Mouse (Mus musculus) hindbrain, embryonic 12.5 days (tissue): ENCODE results near the gene Col8a1. TPM values are rescaled to one million over a fixed set of nuclear protein-coding genes. Genes with fewer than 3 reads are reported as not detected.
A peak's percentile ranks its signal among the peaks of the same experiment; 100 is the strongest.

Experiments
- ATAC-seq: fragments of 200-750 bp; cut with Nextera tagmentation; 2 replicates; pipeline ENCODE4 v1.8.0; 2017; ENCODE audit warnings: moderate TSS enrichment; ENCODE audit not compliant: low FRiP score
- H3K27ac ChIP-seq: fragments of 300-500 bp; sonication (generic); 2 replicates; pipeline ENCODE4 v1.5.1; 2016; ENCODE audit warnings: mild to moderate bottlenecking
- H3K27me3 ChIP-seq: fragments of 300-500 bp; sonication (generic); 2 replicates; pipeline ENCODE4 v1.6.1; 2016; ENCODE audit warnings: mild to moderate bottlenecking
- H3K36me3 ChIP-seq: fragments of 300-500 bp; sonication (generic); 2 replicates; pipeline ENCODE4 v1.6.1; 2016; ENCODE audit warnings: mild to moderate bottlenecking
- H3K4me1 ChIP-seq: fragments of 300-500 bp; sonication (generic); 2 replicates; pipeline ENCODE4 v1.6.1; 2016
- H3K4me2 ChIP-seq: fragments of 300-500 bp; sonication (generic); replicated peaks from 2 replicates; pipeline ENCODE4 v1.6.1; 2016; ENCODE audit warnings: mild to moderate bottlenecking
- H3K4me3 ChIP-seq: fragments of 300-500 bp; sonication (generic); 2 replicates; pipeline ENCODE4 v1.5.1; 2016; ENCODE audit warnings: mild to moderate bottlenecking
- H3K9ac ChIP-seq: fragments of 300-500 bp; sonication (generic); 2 replicates; pipeline ENCODE4 v1.6.1; 2016; ENCODE audit warnings: mild to moderate bottlenecking, moderate library complexity
- H3K9me3 ChIP-seq: fragments of 300-500 bp; sonication (generic); replicated peaks from 2 replicates; pipeline ENCODE4 v1.6.1; 2016; ENCODE audit warnings: mild to moderate bottlenecking
- WGBS: fragments of 180-500 bp; shearing (Covaris S2); methylation state at CpG from one replicate; pipeline ENCODE4 v1.1.7; 2016; 5-methylcytosine and 5-hydroxymethylcytosine counted together
- polyA plus RNA-seq: library from polyadenylated mRNA; unstranded; fragments of >200 nt; fragmentation: Nextera tagmentation; extraction: Ambion mirVana; gene quantifications from 2 replicates; pipeline ENCODE4 v1.2.1, GENCODE M21; 2016

Gene Col8a1
- polyA plus RNA-seq, result 10.8 and 12.2 TPM in 2 replicates

DNA sequence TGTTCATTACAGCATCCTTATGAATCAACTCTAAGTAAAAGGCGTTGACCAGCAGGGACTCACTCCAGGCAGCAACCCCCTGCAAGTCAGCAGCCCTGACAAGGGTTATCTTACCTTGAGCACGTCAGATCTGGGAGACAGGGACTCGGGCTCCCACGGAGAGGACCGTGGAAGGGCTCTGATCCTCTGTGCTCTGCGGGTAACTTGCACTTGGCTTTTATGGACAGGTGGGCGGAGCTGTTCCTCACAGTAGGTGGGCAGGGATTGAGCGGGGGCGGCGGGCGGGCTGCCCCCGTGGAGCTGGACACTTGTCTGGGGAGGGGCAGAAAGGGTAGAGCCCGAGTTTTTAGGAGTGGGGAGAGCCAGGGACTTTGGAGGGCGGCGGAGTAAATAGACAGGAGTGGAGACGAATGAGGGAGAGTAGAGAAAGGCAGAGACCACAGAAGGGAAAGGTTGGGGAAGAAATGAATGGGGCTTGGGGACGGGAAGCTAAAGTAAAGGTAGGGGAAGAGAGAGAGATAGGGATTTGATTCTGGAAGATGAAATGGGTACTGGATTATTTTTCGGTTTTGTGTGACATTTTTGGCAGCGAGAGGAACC, at the start of gene Col8a1:
Col8a1 (minus strand) TSS at position 212 of the 600 bp plus-strand sequence.
- H3K36me3 ChIP-seq, result no peaks in the 10 kb centered on the region
- peak within 1 kb of the TSS; percentile 52 for H3K9ac ChIP-seq
- H3K27me3 ChIP-seq, result peaks cover 8% of the 10 kb centered on the region; the same call in 1 of the 2 replicates
- peak within 1 kb of the TSS; percentile 74 for H3K4me2 ChIP-seq
- ATAC-seq, result 0 out of 2 replicates have a peak, but pooled peaks have one; percentile 39
- WGBS, result 5% methylated on average over 19 of the region's 19 CpGs
- H3K4me3 ChIP-seq, result peak within 1 kb of the TSS; percentile 40
- no peaks in the 10 kb centered on the region for H3K9me3 ChIP-seq
- H3K27ac ChIP-seq, result no peak within 1 kb of the TSS
- H3K4me1 ChIP-seq, result peaks cover 11% of the 10 kb centered on the region

DNA sequence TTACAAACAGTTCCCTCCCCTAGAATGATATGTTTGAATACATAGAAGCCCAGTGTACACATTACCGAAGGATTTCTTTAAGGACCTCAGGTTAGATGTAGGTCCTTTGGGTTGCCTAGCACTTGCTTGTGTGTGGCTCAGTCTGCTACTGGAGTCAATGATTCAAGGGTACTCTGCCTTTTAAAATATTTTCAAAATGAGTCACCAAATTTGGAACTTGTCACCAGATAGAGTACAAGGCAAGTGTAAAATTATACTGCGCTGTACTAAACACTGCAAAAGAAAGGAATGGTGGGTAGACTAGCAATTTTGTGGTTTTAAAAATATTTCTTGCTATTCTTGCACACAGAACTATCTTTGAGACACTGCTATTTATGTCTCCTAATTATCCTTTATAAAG, 47.3 kb upstream of the Col8a1 start:
- Histone ChIP-seq H3K9ac (no peak overlapping the region), H3K4me1 (no peaks in the 10 kb centered on the region), H3K4me2 (no peak overlapping the region), H3K36me3 (no peaks in the 10 kb centered on the region), H3K27me3 (no peaks in the 10 kb centered on the region), H3K4me3 (no peak overlapping the region), H3K27ac (no peak overlapping the region), H3K9me3 (no peaks in the 10 kb centered on the region)
- 99% methylated on average over 2 of the region's 2 CpGs for WGBS
- no peak for ATAC-seq

DNA sequence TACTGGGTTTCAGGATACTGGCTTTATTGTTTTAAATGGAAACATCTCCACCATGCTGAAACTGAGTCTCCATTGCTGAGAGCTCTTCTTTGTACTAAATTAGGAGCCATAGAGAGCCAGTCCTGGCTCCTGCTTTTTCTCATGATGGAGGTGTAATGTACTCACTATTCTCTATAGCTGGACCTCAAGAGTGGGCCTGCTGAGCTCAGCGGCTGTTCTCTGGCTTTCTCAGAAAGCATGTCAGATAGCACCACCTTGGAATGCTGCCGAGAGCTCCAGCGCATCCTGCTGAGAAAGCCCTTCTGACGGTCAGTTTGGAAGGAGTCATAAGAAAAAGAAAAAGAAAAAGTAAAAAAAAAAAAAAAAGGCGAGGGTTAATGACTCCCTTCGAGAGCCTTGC, 41.8 kb upstream of the Col8a1 start:
- Histone ChIP-seq H3K4me3 (no peak overlapping the region), H3K9ac (no peak overlapping the region), H3K9me3 (no peaks in the 10 kb centered on the region), H3K27ac (no peak overlapping the region), H3K27me3 (no peaks in the 10 kb centered on the region), H3K4me1 (no peaks in the 10 kb centered on the region), H3K36me3 (no peaks in the 10 kb centered on the region), H3K4me2 (no peak overlapping the region)
- ATAC-seq, result no peak
- 55% methylated on average over 6 of the region's 6 CpGs for WGBS

DNA sequence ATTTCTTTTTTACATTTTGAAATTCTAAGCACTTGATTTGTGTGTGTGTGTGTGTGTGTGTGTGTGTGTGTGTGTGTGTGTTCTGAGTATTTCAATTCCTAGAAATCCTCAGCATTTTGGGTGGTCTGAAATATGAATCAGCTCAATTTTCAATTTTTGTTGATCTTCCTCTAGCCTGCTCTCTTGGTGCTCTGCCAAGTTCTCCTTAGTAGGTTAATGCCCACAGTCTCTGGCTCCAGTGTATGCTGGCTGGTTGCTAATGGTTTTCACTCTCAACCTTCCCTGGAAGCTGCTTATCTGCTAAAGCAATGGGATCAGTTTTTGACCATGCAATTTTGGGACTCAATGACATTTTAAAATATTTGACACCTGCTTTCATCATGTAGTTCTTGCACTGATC, 24.5 kb upstream of the Col8a1 start:
- no peak overlapping the region for H3K9ac ChIP-seq
- H3K27ac ChIP-seq, result no peak overlapping the region
- no peaks in the 10 kb centered on the region for H3K4me1 ChIP-seq
- H3K9me3 ChIP-seq, result no peaks in the 10 kb centered on the region
- H3K27me3 ChIP-seq, result no peaks in the 10 kb centered on the region
- no peak for ATAC-seq
- H3K4me2 ChIP-seq, result no peak overlapping the region
- H3K36me3 ChIP-seq, result no peaks in the 10 kb centered on the region
- no peak overlapping the region for H3K4me3 ChIP-seq

DNA sequence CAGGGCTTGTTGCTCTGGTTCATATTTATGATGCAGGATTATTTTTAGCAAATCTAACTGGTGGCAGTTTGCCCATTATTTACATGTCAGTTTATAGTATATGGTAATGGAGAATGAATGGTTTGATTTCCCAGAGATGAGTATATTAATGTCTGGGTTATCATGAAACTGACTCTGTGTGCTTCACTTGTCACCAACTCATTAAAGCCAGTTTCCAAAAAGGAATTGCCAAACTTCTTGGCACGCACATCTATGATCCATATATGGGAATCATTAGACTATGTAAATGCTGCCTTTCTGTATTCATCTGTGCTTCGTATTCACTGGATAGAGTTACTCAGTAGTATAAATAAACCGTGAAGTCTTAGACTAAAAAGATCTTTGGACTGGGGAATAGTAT, 11.1 kb upstream of the Col8a1 start:
- H3K27me3 ChIP-seq, result no peaks in the 10 kb centered on the region
- 77% methylated on average over 3 of the region's 3 CpGs for WGBS
- ATAC-seq, result no peak
- no peak overlapping the region for H3K4me2 ChIP-seq
- H3K4me1 ChIP-seq, result no peaks in the 10 kb centered on the region
- no peak overlapping the region for H3K27ac ChIP-seq
- H3K4me3 ChIP-seq, result no peak overlapping the region
- no peaks in the 10 kb centered on the region for H3K9me3 ChIP-seq
- H3K36me3 ChIP-seq, result no peaks in the 10 kb centered on the region
- H3K9ac ChIP-seq, result no peak overlapping the region

DNA sequence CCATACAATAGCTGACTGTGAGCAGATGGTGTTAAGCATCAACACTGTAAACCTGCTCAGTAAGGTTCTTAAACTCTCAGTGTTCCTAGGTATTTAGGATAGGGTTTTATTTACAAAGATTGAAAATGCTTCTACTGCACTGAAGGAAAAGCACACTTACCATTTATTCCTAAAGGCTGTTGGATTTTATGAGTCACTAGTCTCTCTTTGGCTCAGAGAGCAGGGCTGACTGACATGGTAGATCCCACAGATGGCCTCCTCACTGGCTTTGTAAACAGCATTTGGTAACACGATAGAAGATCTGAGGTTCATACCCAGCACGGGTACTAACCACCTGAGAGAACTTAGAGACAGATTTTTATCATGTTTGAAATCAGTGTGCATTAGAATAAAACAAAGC, 5.3 kb upstream of the Col8a1 start:
- Histone ChIP-seq H3K27ac (no peak overlapping the region), H3K27me3 (no peaks in the 10 kb centered on the region), H3K4me3 (no peak overlapping the region), H3K4me1 (peaks cover 6% of the 10 kb centered on the region), H3K9ac (no peak overlapping the region), H3K4me2 (no peak overlapping the region), H3K9me3 (no peaks in the 10 kb centered on the region), H3K36me3 (no peaks in the 10 kb centered on the region)
- ATAC-seq, result no peak
- WGBS, result 70% methylated on average over 2 of the region's 2 CpGs

DNA sequence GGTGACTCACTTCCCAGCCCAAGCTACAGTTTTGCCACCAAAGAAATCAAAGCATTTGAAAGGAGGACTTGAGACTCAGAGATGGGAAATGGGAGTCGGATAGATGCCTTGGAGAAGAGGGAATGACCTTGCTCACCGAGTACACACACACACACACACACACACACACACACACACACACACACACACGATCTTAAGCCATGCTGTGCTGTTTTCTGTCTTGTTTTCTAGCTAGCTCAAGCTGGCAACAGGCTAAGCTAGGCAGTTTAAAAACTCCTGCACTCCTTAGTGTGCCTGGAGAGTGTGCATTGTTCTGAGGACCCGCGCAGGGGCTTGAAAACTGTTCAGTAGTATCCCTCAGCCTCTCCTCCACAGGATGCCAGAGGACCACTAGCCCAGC, 1.2 kb upstream of the Col8a1 start:
- Histone ChIP-seq H3K9me3 (no peaks in the 10 kb centered on the region), H3K27ac (no peak overlapping the region), H3K4me3 (no peak overlapping the region), H3K4me1 (peaks cover 11% of the 10 kb centered on the region), H3K27me3 (peaks cover 8% of the 10 kb centered on the region; the same call in 1 of the 2 replicates), H3K9ac (no peak overlapping the region), H3K4me2 (peak overlapping the region; percentile 74), H3K36me3 (no peaks in the 10 kb centered on the region)
- WGBS, result 49% methylated on average over 5 of the region's 5 CpGs
- no peak for ATAC-seq

DNA sequence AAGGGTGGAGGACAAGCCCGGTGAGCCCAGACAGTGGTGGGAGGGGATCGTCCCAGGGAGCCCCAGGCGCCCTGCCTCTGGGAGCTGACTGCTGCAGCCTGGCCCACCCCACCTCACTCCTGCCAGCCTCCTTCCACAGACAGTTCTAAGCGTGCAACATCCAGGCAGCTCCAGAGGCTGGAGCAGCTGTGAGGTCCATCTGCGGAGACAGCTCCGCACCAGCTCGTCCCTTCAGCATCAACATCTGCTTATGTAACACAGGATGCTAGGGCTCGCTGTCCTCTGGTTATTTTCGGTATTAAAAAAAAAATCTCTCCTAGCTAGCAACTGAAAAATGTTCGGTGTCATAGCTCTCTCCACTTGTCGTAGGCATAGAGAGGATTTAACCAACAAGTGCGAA, 704 bp upstream of the Col8a1 start:
- H3K4me1 ChIP-seq, result peaks cover 11% of the 10 kb centered on the region
- peaks cover 8% of the 10 kb centered on the region; the same call in 1 of the 2 replicates for H3K27me3 ChIP-seq
- H3K4me3 ChIP-seq, result peak overlapping the region; percentile 40
- peak overlapping the region; percentile 74 for H3K4me2 ChIP-seq
- H3K36me3 ChIP-seq, result no peaks in the 10 kb centered on the region
- ATAC-seq, result peak; percentile 75
- H3K9me3 ChIP-seq, result no peaks in the 10 kb centered on the region
- peak overlapping the region; percentile 52 for H3K9ac ChIP-seq
- no peak overlapping the region for H3K27ac ChIP-seq
- WGBS, result 24% methylated on average over 12 of the region's 12 CpGs

DNA sequence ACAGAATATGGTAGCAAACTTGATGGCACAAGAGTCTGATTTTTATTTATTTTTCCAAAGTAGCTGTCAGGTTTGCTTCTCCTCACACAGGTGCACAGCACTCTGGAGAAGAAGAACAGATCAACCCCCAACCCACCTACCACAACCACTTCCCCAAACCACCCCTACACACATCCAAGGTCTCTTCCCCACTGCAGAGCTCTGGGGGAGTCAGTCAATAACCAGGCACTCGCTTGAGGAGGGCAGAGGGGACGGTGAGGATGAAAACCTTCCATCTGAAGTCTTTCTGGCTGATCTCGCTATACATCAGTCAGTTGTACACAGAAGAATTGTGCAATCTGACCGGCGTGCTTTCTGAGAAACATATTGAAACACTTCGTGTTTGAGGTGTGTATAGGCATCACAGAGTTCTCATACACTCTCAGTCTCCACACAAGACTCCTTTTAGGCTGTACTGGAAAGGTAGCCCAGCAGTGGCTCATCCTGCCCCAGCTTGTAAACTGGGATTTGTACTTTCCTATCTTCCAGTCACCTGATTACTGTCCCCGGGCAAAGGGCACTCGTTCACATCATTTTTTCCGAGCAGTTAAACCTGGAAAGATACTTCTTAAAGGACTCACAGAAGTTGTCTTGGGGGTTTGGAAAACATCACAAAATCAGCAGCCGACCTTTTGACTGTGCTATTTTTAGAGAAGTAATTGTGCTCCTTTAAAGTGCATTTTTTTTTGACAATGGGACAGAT, 827 bp downstream of the Col8a1 start:
- H3K36me3 ChIP-seq, result no peaks in the 10 kb centered on the region
- H3K9me3 ChIP-seq, result no peaks in the 10 kb centered on the region
- WGBS, result 60% methylated on average over 10 of the region's 10 CpGs
- no peak overlapping the region for H3K9ac ChIP-seq
- peaks cover 8% of the 10 kb centered on the region; the same call in 1 of the 2 replicates for H3K27me3 ChIP-seq
- H3K27ac ChIP-seq, result no peak overlapping the region
- H3K4me3 ChIP-seq, result no peak overlapping the region
- 0 out of 2 replicates have a peak overlapping the region, but pooled peaks have one; percentile 74 for H3K4me2 ChIP-seq
- no peak for ATAC-seq
- peaks cover 11% of the 10 kb centered on the region for H3K4me1 ChIP-seq

DNA sequence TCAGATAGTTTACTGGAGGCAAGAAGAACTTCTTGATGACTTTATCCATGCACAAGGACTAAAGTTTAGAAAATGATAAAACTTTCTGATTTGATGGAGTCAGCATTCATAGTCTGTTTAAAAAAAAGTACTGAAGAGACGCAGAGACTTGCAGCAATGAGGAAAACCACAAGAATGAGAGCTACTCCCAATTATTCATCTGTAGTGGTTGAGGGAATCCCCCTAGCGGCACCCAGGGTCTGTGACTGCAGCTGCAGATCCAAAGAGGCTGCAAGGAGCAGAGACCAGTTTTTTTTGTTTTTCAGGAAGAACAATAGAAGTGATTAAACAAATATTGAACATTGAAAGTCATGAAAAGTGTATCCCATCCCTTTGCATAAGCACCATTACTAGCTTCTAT, 4.0 kb downstream of the Col8a1 start:
- ATAC-seq, result no peak
- H3K36me3 ChIP-seq, result no peaks in the 10 kb centered on the region
- peaks cover 8% of the 10 kb centered on the region; the same call in 1 of the 2 replicates for H3K27me3 ChIP-seq
- H3K9ac ChIP-seq, result no peak overlapping the region
- H3K27ac ChIP-seq, result no peak overlapping the region
- H3K4me1 ChIP-seq, result peaks cover 9% of the 10 kb centered on the region
- no peak overlapping the region for H3K4me2 ChIP-seq
- H3K9me3 ChIP-seq, result no peaks in the 10 kb centered on the region
- no peak overlapping the region for H3K4me3 ChIP-seq
- 55% methylated on average over 2 of the region's 2 CpGs for WGBS

DNA sequence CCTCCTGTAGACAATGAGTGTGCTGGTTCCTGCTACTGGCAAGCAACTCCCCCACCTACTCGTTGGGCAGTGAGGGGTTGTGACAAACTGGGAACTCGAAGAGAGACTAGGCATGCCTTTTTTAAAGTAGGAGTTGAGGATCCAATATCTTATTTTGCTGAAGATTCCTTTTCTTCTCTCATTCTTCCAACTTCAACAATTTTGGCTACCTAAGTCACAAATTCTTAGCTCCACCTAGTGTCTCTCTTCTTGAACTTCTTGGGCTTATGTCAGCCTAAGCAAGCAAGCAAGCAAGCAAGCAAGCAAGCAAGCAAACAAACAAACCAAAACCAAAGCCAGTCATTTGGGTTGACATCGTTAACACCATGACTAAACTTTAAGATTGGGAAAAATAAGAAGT, 6.4 kb downstream of the Col8a1 start:
- no peaks in the 10 kb centered on the region for H3K27me3 ChIP-seq
- no peak overlapping the region for H3K4me2 ChIP-seq
- no peak overlapping the region for H3K27ac ChIP-seq
- H3K36me3 ChIP-seq, result no peaks in the 10 kb centered on the region
- no peak overlapping the region for H3K9ac ChIP-seq
- H3K4me3 ChIP-seq, result no peak overlapping the region
- 73% methylated on average over 3 of the region's 3 CpGs for WGBS
- no peak for ATAC-seq
- H3K9me3 ChIP-seq, result no peaks in the 10 kb centered on the region
- no peaks in the 10 kb centered on the region for H3K4me1 ChIP-seq

DNA sequence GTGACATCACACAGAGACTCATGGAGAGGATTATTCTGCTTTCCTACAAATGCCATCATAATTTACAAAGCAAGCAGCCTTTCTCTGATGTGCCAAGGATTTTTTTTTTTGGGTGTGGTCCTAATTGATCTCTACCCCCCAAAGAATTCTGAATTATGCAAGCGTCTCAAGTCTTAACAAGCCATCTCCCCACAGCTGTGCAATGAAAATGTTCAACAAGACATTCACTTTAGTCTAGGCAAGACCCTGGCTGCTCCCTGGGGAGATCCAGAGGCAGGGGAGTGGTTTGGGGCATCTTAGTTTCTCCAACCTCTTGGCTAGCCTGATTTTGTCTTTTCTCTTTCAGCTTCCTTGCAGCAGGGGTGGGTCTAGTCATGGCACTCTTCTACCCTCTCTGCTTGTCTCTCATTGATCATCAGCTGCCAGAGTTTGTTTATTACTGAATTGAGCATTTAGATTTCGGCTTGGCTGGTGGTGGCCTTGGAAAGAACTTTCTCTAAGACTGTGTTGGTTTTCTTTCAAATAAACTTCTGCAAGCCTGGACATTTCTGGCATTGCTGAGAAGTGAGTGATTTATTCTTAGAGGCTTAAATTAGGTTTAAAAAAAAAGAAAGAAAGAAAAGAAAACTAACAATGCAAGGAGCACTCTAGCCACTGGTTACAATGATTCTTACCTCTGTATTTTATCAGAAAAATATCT, 7.0 kb downstream of the Col8a1 start:
- Histone ChIP-seq H3K4me1 (no peaks in the 10 kb centered on the region), H3K4me3 (no peak overlapping the region), H3K27me3 (no peaks in the 10 kb centered on the region), H3K27ac (no peak overlapping the region), H3K4me2 (no peak overlapping the region), H3K36me3 (no peaks in the 10 kb centered on the region), H3K9me3 (no peaks in the 10 kb centered on the region), H3K9ac (no peak overlapping the region)
- ATAC-seq, result no peak
- WGBS, result 75% methylated on average over 2 of the region's 2 CpGs
